Mouse (Mus musculus) urinary bladder, postnatal 25 days (tissue): Measurements from ENCODE around the gene Bcat2.
A peak's percentile ranks its signal among the peaks of the same experiment; 100 is the strongest.

ENCODE experiments used
- DNase-seq: peaks from one replicate; pipeline ENCODE4 v3.0.0; 2022; ENCODE audit warnings: low spot score

Bcat2 gene

GRCm38 (mm10) chr7:45626571-45627076 lies 56.7 kb downstream of the Bcat2 start:
- no peak for DNase-seq

- no peak for DNase-seq
Observed at GRCm38 (mm10) chr7:45627261-45627660, 57.3 kb downstream of the Bcat2 start, which contains the start of gene Rasip1. TSS of gene Rasip1 (plus strand) at chr7:45627488.

- DNase-seq, result peak; percentile 93
Observed at GRCm38 (mm10) chr7:45628364-45629294, 58.7 kb downstream of the Bcat2 start.

GRCm38 (mm10) chr7:45630064-45630907 lies 60.3 kb downstream of the Bcat2 start:
- DNase-seq, result no peak

DNA sequence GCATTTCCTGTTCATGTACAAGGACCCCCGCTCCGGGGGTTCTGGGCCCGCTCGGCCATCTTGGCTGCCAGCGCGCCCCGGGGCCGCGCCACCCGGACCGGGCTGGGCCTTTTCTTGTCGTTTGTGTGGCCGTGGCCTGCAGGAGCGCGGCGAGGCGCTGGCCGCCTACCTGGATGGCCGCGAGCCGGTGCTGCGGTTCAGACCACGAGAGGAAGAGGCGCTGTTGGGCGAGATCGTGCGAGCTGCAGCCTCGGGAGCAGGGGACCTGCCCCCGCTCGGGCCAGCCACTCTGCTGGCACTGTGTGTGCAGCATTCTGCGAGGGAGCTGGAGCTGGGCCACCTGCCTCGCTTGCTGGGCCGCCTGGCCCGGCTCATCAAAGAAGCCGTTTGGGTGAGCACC lies 62.5 kb downstream of the Bcat2 start:
- no peak for DNase-seq

- DNase-seq, result no peak
Observed at GRCm38 (mm10) chr7:45634946-45635681, 65.2 kb downstream of the Bcat2 start.

- DNase-seq, result no peak
Observed at GRCm38 (mm10) chr7:45635711-45636688, 66.0 kb downstream of the Bcat2 start.

GRCm38 (mm10) chr7:45637710-45638109 lies 67.8 kb downstream of the Bcat2 start:
- no peak for DNase-seq

DNA sequence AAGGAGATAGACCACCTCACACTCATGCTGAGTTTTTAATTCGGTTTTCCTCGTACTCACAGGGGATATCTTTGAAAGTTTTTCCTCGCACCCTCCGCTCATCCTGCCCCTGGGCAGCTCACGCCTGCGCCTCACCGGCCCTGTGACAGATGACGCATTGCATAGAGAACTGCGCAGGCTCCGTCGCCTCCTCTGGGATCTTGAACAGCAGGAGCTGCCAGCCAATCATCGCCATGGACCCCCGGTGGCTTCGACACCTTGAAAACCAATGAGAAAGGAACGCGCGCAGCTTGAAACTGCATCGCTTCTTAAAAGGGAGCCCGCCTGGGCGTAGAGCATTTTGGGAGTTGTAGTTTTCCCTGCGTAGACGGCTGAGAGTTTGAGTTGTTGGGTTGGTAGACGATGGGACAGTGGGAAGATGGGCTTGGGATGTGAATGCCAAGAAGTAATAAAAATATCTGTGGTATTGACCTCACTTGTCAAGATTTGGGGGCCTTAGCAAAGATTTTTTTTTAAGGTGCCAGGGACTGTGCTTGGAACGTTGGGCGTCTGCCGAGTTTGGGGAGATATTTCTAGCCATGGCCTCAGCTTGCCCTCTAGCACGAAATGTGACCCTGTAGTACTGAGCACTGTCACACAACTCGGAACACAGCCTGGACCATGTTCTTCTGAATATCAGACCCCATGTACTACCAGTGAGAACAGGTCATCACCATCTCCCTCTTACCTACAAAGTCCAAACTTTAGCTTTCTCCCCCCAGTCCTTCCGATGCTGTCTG lies 68.9 kb downstream of the Bcat2 start:
- DNase-seq, result peak; percentile 79
